Mouse (Mus musculus) skeletal muscle tissue, adult 2 months (tissue): ENCODE data around the gene Ptprcap.

Experiments used
- DNase-seq: peaks from one replicate; pipeline ENCODE4 v3.0.0-alpha.2; 2012; ENCODE audit warnings: low read depth, low spot score

The Ptprcap gene

DNA sequence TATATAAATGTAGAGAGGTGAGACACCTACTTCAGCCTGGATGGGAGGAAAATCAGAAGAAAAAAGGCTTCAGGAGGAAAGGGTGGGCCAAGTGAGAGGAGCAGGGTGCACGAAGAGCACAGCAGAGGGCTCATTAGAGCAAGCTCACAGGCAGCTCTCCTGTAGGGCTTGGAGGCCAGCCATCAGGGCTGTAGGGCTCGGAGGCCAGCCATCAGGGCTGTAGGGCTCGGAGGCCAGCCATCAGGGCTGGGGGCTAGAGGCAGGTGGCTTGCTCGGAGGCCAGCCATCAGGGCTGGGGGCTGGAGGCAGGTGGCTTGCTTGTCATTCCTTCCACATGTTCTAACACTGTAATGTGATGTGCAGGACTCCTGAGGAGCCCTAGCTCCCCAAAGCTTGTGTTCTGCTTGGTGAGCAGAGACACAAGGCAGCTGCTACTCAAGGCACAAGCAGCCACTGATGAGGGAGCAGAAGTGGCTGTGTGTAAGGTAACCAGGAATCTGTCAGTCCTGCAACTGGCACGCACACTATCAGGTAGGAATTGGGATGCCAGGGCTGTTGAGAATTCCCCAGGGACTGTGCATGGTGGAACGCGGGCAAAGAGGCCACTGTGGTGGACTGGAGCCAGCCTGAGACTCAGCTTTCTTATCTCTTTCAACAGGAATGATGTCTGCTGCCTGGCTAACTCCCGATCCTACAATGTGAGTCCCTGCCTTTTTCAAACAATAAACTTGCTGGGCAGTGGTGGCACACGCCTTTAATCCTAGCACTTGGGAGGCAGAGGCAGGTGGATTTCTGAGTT is 13.5 kb downstream of the Ptprcap start:
- no peak for DNase-seq

DNA sequence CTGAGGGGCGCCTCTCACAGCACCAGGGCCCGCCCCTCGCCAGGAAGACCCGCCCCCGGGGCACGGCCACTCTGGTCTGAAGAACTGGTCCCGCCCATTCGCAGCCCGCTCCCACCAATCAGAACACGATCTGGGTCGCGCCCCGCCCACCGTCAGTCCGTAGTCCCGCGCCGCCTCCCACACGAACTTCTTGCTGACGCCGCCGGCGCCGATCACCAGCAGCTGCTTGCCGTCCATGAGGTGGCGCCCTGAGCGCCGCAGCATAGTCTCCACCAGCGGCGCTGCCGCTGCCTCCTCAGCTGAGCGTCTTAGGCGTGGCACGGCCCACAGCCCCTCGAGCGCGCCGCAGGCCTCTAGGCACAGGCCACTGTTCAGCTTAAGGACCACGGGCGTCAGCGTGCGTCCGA is 16.0 kb downstream of the Ptprcap start:
- DNase-seq, result peak; percentile 99

DNA sequence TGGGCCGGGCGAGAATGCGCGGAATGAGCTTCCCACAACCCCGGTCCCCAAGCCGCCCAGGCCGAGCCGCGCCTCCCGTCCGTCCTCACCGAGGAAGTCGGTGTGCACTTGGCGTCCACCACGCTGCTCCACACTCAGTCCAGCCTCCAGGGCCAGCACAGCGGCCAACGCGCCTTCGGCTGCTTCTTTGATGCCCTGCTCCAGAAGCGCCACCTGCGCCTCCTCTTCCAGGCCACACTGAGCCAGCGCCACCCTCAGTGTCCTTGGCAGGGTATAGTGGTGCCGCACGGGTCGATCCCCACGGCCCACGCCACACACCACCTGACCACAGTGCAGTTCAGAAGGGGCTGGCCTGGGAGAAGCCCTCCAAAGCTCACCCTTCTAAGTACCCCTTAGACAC is 16.4 kb downstream of the Ptprcap start:
- DNase-seq, result no peak

DNA sequence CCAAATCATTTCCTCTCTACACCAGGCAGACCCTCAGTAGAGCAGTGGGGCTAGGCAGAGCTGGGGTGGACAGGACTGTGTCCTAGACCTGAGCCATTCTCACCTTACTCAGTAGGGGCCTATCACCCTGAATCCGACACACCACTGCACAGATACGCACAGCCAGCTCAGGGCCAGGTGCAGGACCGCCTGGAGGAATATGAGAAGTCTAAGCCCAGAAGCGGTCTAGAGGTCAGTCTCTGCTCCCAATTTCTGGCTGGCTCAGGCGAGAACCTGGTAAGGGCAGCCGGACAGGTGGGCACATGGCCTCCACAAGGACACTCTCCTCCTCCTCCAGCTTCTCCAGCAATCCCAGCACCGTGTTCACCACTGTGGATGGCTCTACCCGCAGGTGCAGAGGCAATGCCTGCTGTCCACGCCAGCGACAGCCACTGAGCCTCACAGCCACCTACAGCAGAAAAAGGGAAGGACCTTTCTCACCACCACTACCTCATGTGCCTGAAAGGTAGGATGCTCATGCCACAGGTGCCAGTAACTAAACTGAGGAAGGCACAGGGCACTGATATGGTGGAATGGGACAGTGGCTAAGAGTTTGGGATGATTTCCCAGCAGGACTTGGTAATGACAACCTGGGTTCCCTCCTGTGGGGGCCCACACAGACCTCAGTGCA is 17.5 kb downstream of the Ptprcap start:
- DNase-seq, result no peak

DNA sequence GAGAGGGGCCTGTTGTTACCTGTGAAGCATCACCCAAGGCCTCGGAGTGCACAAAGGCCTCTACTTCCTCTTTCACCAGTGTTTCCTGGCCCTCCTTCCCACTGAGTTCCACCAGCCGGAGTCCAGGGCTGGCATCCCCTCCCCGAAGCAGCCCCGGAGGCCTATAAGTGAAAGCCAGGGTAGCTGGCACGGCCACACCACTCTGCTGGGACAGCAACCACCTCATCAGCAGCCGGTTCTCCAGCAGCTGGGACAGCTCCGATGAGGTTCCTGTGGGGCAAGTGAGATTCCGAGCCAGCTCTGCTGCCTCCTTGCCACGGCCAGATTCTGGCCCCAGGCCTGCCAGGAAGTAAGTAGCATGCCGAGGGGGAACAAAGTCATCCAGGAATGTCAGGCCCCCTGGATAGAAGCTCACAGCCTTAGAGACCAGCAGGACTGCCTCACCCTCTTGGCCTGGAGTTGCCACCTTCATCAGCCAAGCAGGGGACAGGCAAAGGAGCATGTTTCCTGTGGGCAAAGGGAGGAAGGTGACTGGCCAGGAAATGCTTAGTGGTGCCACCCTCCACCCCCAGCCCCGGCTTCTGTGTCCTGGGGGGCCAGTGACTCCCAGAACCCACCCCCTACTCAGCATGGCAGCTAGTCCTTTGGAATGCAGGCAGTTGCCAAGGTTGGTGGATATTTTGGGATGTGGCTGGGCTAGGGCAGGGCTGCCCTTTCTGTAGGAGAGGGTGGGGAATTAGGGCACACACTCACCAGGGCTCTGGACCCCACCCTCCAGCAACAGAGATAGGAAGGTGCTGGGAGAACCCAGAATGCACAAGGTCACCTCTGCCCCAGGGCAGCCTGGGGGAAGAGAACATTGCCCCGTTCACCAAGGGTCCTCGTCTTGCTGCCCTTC is 18.2 kb downstream of the Ptprcap start:
- peak; percentile 56 for DNase-seq

DNA sequence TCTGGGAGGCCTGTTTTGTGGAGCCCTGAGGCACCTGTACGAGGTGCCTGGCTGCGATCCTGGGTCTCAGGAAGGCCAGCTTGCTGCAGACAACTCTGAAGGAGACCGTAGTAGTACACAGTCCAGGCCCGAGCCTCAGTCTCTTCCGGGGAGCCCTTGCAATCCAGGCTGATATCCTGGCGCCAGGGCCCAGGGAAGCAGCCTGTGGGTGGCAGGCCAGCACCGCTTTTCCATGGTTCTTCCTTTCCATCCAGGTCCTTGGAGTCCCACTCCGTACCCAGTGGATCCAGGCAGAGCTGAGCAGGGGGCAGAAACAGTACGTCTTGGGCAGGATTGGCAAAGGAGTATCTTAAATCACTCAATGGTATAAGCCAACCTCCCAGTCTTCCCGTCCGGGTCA is 19.5 kb downstream of the Ptprcap start:
- no peak for DNase-seq

DNA sequence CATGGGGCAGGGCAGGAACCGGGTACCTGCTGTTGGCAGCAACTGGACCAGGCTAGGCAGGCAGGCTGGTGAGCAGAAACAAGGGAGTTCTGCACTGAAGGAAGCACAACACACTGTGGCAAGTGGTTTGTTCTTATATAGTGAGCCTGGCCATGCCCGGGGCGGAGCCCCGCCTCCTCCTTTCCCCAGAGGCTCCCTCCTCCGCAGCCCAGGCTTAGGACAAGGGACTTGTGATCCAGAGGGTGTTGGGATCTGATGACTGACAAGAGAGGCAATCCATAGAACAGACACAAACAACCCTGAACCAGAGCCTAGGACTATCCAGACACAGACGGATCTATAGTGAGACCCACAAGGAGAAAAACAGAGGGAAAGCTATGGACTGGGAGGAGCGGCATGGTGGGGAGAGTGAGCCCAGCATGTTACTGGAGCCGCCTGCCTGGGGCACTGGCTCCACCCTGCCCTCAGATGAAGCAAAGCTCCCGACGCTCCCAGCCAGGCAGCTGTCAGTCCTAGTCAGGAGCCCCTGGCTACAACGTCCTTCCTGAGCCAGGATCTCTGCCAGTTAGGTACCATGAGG is 22.1 kb downstream of the Ptprcap start, which contains the start of gene Carns1:
Carns1 (minus strand) TSS at position 112 of the 580 bp plus-strand sequence.
- peak; percentile 80 for DNase-seq

DNA sequence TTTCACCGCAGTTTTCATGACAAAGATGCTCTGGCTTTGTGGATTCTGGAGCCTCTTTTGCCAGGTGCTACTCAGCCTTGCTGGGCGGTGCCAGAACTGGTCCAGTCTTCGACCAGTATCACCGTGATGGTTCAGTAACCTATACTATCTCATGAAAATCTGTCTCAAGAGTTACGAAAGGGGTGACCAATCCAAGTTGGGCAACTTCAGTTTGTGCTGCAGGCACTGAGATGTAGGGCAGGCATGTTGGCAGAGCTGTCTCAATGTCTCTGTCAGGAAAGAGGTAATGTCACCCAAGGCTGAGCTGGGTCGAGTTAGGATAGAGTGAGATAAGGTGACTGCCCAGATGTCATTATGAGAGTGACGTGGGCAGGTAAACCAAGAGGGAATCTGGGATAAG is 27.0 kb downstream of the Ptprcap start:
- no peak for DNase-seq

DNA sequence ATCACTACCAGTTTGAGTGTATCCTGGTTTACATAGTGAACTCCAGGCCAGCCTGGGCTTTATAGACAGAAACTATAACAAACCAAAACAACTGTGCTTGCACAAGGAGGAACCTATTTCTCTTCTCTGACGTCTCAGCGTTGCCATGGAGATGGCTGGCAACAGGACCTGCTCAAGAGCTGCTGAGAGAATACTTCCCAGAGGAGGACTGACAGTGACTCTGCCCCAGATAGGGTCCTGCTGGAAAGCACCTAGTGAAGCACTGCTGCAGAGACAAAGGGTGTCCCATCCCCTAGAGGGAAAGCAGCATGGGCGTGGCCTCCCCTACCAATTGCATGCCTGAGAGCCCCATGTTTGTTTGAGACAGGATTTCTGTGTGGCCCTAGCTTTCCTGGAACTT is 28.5 kb downstream of the Ptprcap start:
- DNase-seq, result peak; percentile 64

DNA sequence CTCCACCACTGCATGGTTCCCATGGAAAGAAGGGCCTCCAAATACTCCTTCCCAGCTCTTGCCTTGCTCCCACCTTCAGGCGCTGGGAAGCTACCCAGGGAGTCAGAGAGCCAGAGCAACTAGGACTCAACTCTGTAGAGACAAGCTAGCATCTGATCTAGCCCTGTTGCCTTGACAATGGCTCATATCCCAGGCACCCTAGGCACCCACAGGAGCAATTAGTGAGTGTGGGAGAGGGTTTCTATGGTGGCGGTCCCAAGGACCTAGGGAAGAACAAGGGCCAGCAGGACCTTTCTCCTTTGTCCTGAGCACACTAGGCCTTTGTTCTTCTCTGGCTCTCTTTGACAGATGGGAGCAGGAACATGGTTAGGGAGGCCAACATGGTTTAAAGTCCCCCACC is 30.3 kb downstream of the Ptprcap start:
- DNase-seq, result no peak

DNA sequence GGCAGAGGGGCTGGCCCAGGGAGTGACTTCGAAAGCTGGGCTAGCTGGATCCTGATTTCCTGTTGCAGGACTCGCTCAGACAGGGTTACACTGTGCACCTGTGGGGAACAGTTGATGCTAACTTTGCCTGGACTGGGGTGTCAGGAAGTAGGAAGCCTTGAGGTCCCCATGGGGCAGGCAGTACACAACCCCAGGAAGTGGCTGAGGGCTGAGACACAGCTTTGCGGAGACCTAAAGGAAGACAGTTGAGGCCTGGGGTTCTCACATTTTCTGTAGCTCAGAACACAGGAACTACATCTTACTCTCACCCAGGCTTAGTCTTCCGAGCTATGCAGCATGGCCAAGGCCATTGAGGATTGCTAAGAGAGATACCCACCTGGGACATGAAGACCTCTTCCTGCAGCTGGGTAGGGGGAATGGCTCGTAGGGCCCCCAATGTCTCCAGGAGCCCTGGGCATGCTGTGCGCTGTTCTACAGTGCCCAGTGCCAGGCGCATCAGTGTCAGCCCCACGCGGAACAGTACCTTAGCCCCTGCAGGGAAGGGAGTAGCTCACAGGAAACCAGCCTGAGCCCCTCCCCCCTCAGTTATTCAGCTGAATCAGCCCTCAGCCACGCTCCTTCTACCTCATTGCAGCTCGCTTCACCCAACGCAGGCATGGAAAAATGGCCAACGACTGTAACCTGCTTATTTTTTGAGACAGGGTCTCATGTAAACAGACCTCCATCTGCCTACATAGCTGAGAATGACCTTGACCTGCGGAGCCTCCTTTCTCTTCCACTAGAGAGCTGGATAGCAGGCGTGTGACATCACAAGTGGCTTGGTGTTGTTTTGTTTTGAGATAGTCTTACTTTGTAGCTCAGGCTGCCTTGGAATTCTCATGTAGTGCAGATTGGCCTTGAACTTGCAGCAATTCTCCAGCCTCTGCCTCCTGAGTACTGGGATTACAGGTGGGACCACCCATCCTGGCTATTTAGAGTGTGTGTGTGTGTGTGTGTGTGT is 31.9 kb downstream of the Ptprcap start:
- no peak for DNase-seq

DNA sequence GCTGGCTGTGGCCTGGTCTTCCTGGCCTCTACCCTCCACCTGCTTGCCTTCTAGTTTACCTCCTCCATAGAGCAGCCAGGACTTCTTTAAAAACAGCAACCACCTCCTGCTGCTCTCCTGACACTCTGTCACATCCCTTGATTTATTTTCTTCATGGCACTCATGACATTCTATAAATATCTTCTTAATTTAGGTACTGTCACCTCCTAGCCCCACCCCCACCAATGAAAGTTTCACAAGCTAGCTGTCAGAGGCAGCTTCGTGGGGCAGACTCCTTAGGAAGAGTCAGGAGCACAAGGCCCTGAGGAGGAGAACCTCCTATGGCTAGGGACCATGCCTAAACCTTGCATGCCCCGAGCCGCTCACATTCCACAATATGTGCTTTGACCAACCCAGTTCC is 33.9 kb downstream of the Ptprcap start:
- DNase-seq, result peak; percentile 74

DNA sequence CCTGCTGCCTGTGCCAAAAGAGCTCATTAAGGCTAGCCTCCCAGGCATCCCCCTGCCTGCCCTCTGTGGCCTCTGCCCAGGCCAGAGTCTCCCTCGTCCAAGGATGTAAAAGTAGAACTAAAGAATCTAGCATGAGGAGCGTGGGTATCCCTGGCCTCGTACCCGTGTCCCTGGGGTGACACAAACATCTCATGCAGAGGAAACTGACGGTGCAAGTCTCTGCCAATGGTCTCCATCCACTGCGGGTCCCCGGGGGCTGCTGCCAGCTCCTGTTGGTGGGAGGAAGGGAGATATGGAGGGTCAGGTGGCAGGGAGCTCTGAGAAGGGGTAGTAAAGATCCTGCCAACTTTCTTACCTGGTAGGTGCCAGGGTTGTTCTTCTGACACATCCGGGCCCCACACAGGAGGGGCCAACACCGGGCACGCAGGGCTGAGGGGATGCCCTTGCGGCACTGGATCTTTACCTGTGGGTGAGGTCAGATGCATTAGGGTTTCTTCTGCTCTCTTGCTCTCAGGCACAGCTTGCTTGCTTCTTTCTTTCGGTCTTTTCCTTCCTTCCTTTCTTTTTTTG is 35.7 kb downstream of the Ptprcap start:
- no peak for DNase-seq

DNA sequence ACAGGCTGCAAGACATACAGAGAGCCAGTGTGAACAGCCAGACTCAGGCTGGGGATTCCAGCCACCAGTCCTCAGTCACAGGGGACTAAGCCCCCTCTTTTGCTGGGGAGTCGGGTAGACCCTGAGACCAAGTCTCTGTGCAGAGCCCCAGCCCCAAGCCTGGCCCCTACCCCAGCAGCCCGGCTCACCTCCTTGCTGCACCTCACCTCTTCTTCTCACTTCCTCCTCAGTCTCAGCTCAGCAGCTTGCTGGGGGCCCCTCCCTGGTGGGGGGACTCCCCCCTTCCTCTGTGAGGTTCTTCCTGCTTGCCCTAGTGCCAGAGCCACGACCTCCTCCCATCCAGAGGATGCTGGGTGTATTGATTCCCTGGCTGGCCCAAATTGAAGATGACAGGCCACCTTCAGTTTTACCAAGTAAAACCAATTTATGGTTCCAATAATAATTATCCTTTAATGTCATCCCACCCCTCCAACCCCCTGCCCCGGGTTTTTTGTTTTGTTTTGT is 37.5 kb downstream of the Ptprcap start, which contains the start of gene Tbc1d10c:
Tbc1d10c (minus strand) TSS at position 454 of the 504 bp plus-strand sequence.
- no peak for DNase-seq

DNA sequence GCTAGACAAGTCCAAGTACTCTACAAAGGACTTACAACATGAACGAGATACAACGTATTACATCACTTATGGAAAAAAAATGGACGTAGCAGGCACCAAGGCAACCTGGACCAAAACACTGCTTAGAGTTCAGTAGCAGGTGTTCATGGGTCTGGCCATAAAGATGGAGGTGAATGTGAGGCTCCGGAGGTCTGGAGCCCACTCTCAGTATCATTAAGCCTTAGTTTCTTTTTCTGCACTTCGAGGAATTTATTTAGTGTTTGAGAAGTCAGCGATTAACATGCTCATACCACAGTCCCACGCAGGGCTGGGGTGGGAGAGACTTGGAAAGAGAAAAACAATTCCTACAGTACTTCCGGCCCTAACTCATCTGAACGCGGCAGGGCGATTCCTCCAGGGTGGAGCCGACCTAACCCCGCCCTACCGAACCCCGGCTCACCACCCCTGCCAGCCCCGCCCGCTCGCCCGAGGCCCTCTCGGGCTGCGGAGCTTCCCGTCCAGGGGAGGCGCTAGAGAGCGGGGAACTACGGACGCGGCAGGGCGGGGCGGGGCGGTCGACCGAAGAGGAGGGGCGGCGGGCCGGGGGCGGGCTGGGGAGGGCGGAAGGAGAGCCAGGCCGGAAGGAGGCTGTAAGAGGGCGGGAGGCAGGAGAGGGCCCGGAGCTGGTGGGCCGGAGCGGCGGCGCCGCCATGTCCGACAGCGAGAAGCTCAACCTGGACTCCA is 38.3 kb downstream of the Ptprcap start, which contains the start of gene Ppp1ca:
Ppp1ca (plus strand) TSS at position 538 of the 723 bp plus-strand sequence.
- DNase-seq, result peak; percentile 95

DNA sequence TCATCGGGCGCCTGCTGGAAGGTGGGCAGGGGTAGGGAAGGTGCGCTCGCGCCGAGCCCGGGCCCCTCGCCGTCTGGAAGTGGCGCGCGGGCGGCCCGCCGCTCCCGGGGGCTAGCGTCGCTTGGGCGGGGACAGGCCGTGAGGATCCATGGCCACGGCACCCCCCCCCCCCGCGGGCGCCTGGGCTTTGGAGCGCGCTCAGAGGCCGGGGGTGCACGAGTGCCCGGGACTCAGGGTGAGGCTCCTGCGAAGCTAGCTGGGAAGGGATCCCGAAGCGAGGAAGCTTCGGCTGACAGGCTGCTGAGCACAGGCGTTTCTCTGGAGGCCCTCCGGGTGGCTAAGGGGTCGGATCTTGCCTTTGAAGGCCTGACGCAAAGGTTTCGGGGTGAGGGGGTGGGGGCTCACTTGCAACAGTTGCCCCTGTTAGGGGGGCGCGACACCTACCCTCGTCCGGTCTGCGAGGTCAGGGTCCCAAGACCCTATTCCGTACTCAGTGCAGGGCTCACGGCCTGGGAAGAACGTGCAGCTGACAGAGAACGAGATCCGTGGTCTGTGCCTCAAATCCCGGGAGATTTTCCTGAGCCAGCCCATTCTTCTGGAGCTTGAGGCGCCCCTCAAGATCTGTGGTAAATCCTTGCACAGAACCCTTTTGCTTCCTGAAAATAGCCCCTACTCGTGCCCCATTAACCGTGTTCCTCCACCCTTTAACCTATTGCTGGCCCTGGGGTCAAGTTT is 39.0 kb downstream of the Ptprcap start:
- DNase-seq, result no peak

DNA sequence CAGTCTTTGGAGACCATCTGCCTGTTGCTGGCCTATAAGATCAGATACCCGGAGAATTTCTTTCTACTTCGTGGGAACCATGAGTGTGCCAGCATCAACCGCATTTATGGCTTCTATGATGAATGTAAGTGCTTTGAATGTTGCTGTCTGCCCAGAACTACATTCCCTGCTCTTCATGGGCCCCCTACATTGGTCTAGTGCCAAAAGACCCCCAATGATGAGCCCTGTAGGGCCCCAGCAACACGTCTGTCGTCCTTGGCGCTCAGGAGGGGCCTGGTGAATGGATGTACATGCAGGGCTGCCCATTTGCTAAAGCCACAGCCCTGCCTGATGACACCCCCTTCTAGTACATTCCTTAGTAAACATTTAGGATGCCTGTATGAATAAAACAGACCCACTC is 39.7 kb downstream of the Ptprcap start:
- DNase-seq, result no peak

DNA sequence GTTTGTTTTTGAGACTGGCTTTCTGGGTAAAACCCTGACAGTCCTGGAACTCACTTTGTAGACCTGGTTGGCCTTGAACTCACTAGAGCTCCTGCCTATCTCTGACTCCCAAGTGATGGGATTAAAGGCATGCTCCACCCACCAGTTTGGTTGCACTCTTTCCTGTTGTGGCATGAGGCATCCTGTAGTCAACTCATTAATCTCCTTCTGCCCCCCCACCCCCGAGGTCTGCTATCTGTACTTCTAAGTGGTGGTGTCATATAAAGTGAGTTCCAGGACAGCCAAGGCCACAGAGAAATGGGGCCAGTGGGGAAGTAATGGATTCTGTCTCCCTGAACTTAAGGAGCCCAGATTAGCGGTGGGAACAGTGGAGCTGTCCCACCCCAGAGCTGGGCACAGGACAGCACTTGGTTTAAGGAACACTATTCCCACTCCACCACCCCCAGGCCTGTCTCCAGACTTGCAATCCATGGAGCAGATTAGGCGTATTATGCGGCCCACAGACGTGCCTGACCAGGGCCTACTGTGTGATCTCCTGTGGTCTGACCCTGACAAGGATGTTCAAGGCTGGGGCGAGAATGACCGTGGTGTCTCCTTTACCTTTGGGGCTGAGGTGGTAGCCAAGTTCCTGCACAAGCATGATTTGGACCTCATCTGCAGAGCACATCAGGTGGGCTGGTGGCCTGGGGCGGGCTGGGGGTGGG is 40.8 kb downstream of the Ptprcap start:
- no peak for DNase-seq
